Mouse (Mus musculus) liver, embryonic 14.5 days (tissue): ENCODE results near the gene Tmem132d.

Source experiments
- CTCF ChIP-seq: IDR thresholded peaks from 2 replicates; pipeline ENCODE4 v1.5.1; 2016; ENCODE audit warnings: antibody characterized with exemption, low read depth, control low read depth
- EP300 ChIP-seq: IDR thresholded peaks from 2 replicates; pipeline ENCODE4 v1.6.1; 2016; ENCODE audit warnings: antibody characterized with exemption, low read depth

DNA sequence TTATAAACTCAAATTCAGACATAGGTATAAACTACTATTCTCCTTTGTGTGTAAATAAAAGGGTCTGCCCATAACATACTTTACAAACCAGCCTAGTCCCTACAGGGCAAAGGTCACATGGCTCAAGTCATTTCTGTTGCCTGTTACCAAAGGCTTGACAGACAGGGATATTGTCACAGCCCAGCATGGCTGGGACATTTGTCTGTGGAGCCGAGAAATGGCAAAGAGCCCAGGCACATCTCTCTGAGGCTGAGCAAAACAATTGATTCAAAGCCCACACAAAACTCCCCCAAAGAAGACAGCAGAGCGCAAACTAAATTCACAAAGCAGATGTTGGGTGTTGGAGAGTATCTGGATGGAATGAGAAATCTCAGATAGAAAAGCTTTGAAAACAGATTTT lies 405.8 kb downstream of the Tmem132d start:
- no peak for TF ChIP-seq CTCF
- no peak for TF ChIP-seq EP300
